Mouse (Mus musculus): ENCODE results near the gene Adprhl1.

- TF ChIP-seq CHD2 (IDR thresholded peaks at IDR 0.05; ENCODE audit: low read length) (no peak), RCOR1 (conservative IDR thresholded peaks at IDR 0.05; ENCODE audit: low read depth, low read length) (no peak), POLR2A (IDR thresholded peaks at IDR 0.05; ENCODE audit: low read depth, low read length) (no peak), TCF12 (IDR thresholded peaks at IDR 0.05; ENCODE audit: low read depth, low read length) (no peak), SIN3A (IDR thresholded peaks at IDR 0.05; ENCODE audit: low read length) (no peak), POLR2AphosphoS2 (IDR thresholded peaks at IDR 0.05; ENCODE audit: low read depth, low read length) (no peak), JUN (IDR thresholded peaks at IDR 0.05; ENCODE audit: insufficient read depth, low read depth, low read length) (no peak), CTCF (conservative IDR thresholded peaks at IDR 0.05 in 1 of 2, IDR thresholded peaks at IDR 0.05 in 1 of 2; ENCODE audit: low read depth in 2 of 2, low read length in 2 of 2) (no peak), TBP (conservative IDR thresholded peaks at IDR 0.05; ENCODE audit: low read depth, low read length) (no peak), USF1 (IDR thresholded peaks at IDR 0.05; ENCODE audit: low read depth, low read length) (no peak), ELF1 (IDR thresholded peaks at IDR 0.05; ENCODE audit: low read depth, low read length) (no peak), ETS1 (conservative IDR thresholded peaks at IDR 0.05; ENCODE audit: low read depth, low read length) (no peak), GABPA (IDR thresholded peaks at IDR 0.05; ENCODE audit: insufficient replicate concordance, low read depth, low read length) (no peak)
Measured at GRCm38 (mm10) chr8:13240691-13241090, 13.3 kb downstream of the Adprhl1 start.

All from CH12.LX (cell line).